Mouse (Mus musculus) left cerebral cortex, adult 18-20 months (tissue): Measurements from ENCODE around the gene Plppr1. TPM values are rescaled to one million over a fixed set of nuclear protein-coding genes. Genes with fewer than 3 reads are reported as not detected.

ENCODE experiments used
- DNase-seq, 2 experiments: peaks; one replicate each; pipeline ENCODE4 v3.0.0; 2021 to 2022; ENCODE audit warnings: low spot score in 2 of 2, mixed read lengths in 1 of 2
- long read RNA-seq, 2 experiments: library from polyadenylated mRNA; stranded (forward); transcript quantifications; one replicate each; pipeline ENCODE4 v2.0.0; 2021
- total RNA-seq, 2 experiments: library from RNA; stranded (reverse); gene quantifications; 2 replicates each; pipeline ENCODE4 v1.2.3; 2021

Plppr1 gene
- total RNA-seq: 10 to 100 TPM in 1 of 2 experiments, 1 to 10 TPM in 1; 8.1 to 12.0 TPM
- long read RNA-seq, experiment 1, transcript Plppr1-201 (8 exons, 3,940 nt): major isoform, 10 of 18 reads
- long read RNA-seq, experiment 1, partial matches to known transcripts: 0 of 18 reads
- long read RNA-seq, experiment 1, other reads (novel, unspliced or antisense): 8 of 18 reads
- long read RNA-seq, experiment 2, transcript Plppr1-201 (8 exons, 3,940 nt): major isoform, 9 of 17 reads
- long read RNA-seq, experiment 2, partial matches to known transcripts: 1 of 17 reads
- long read RNA-seq, experiment 2, other reads (novel, unspliced or antisense): 7 of 17 reads

GRCm38 (mm10) chr4:49059021-49059401 is at the start of gene Plppr1:
Gene Plppr1, plus strand, starts transcription at chr4:49059273.
- DNase-seq: peak; percentile 34 to 36

GRCm38 (mm10) chr4:49016701-49017100 is 42.4 kb upstream of the Plppr1 start:
- no peak for DNase-seq

- no peak for DNase-seq
Measured at GRCm38 (mm10) chr4:49023221-49023620, 35.9 kb upstream of the Plppr1 start.

- no peak for DNase-seq
Measured at GRCm38 (mm10) chr4:49038311-49038710, 20.8 kb upstream of the Plppr1 start.

GRCm38 (mm10) chr4:49039854-49040253 is 19.2 kb upstream of the Plppr1 start:
- no peak for DNase-seq

- DNase-seq: no peak
Measured at GRCm38 (mm10) chr4:49041655-49042054, 17.4 kb upstream of the Plppr1 start.

- no peak for DNase-seq
Measured at GRCm38 (mm10) chr4:49050628-49051027, 8.4 kb upstream of the Plppr1 start.

GRCm38 (mm10) chr4:49057916-49058315 is 1.2 kb upstream of the Plppr1 start:
- no peak for DNase-seq

- no peak for DNase-seq
Measured at GRCm38 (mm10) chr4:49058557-49058956, 516 bp upstream of the Plppr1 start.

GRCm38 (mm10) chr4:49059402-49060381 is 619 bp downstream of the Plppr1 start:
- DNase-seq: peak; percentile 33 to 59

GRCm38 (mm10) chr4:49069471-49069870 is 10.4 kb downstream of the Plppr1 start:
- DNase-seq: no peak

- DNase-seq: peak; percentile 61 to 62
Measured at GRCm38 (mm10) chr4:49072886-49073285, 13.8 kb downstream of the Plppr1 start.

GRCm38 (mm10) chr4:49075881-49076280 is 16.8 kb downstream of the Plppr1 start:
- DNase-seq: no peak

- no peak for DNase-seq
Measured at GRCm38 (mm10) chr4:49079399-49079798, 20.3 kb downstream of the Plppr1 start.

GRCm38 (mm10) chr4:49088205-49088604 is 29.1 kb downstream of the Plppr1 start:
- no peak for DNase-seq

- no peak for DNase-seq
Measured at GRCm38 (mm10) chr4:49090461-49090860, 31.4 kb downstream of the Plppr1 start.

GRCm38 (mm10) chr4:49099448-49099847 is 40.4 kb downstream of the Plppr1 start:
- DNase-seq: no peak

- DNase-seq: no peak
Measured at GRCm38 (mm10) chr4:49101934-49102768, 43.1 kb downstream of the Plppr1 start.

GRCm38 (mm10) chr4:49102769-49103193 is 43.7 kb downstream of the Plppr1 start:
- DNase-seq: no peak

- DNase-seq: no peak
Measured at GRCm38 (mm10) chr4:49104860-49105259, 45.8 kb downstream of the Plppr1 start.

GRCm38 (mm10) chr4:49107895-49108294 is 48.8 kb downstream of the Plppr1 start:
- no peak for DNase-seq
